Mouse (Mus musculus) cortical plate, adult 2 months (tissue): Measurements from ENCODE around the gene Adk.

ENCODE experiments used
- CTCF ChIP-seq: fragments of 200-500 bp; IDR thresholded peaks from 2 replicates; pipeline ENCODE4 v1.5.1; 2011; ENCODE audit warnings: mild to moderate bottlenecking, control low read depth, low read length; ENCODE audit not compliant: insufficient read depth; ENCODE audit errors: extremely low read depth
- POLR2A ChIP-seq: fragments of 200-500 bp; IDR thresholded peaks from 2 replicates; pipeline ENCODE4 v1.6.1; 2011; ENCODE audit warnings: mild to moderate bottlenecking, low read length, control low read depth; ENCODE audit not compliant: insufficient read depth; ENCODE audit errors: extremely low read depth

GRCm38 (mm10) chr14:21192749-21193148 is 140.4 kb downstream of the Adk start:
- TF ChIP-seq POLR2A (no peak), CTCF (no peak)
